Mouse (Mus musculus): ENCODE measurements around the gene Ksr1.

Gene Ksr1

DNA sequence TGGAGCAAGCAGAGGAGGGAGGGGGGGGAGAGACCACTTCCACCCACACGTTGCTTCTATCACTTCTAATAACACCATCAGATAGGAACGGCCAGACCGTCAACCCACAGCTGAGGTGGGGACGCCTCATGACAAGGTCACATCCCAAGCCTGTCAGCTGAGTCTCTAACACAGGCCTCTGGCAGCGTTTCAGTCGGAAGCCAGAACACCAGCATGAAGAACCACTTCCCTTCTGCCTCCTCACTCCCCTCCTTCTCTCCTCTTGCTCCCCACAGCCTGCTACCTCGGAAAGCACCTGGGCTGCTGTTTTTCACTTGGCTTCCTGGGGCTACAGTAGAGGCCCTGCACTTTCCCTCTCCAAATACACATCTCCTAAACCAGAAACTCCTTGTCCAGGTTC is 53.4 kb downstream of the Ksr1 start:
- no peak for DNase-seq

DNA sequence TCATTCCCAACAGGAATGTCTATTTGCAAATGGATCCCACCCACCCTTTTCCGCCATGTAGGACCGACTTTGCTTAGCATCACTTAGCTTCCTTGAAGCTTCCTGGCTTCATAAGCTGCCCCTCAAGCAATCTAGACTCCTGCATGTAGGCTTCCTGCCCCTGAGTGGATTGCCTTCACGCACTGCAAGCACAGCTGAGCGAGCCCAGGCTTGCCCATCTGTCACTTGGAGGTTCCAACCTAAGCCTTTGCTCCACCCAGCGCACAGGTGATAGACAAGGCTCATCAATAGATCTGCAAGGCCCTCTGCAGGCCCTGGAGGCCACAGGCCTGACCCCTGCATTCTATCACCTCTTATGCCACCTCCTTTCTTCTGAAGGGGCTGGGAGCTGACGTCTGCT is 54.0 kb downstream of the Ksr1 start:
- DNase-seq, result no peak

DNA sequence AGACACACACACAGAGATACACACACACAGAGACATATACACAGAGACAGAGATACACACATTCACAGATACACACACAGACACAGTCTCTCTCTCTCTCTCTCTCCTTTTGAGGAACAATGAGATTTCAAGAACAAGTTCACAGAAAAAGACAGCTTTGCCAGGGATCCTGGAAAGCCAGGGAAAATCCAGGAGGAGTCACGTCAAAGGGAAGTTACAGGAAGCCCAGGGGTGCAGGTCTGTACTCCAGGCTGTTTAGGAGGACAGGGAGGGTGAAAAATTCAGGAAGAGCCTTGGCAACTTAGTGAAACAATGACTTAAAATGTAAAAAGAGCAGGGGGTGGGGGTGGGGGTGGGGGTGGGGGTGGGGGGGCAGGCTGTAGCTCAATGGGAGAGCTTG is 56.5 kb downstream of the Ksr1 start:
- no peak for DNase-seq

- DNase-seq, result no peak
These were observed 57.2 kb downstream of the Ksr1 start for GRCm38 (mm10) chr11:79089027-79089426.

DNA sequence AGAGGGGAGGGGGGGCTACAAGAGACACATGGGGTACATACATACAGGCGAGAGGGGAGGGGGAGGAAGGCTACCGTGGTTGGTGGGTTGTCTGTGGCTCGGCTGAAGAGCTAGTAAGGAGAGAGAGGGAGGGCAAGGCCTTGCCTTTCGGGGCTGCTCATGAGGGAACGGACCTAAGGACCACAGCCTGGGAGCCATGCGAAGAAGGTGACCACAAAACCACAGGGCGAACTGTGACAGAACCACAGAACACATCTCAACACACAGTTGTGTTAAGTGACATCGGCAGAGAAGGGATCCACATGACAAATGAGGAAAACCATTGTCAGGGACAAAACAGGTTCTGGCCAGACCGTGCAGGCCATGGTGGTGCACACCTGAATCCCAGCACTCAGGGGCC is 57.9 kb downstream of the Ksr1 start:
- no peak for DNase-seq

- no peak for DNase-seq
These were observed 58.4 kb downstream of the Ksr1 start for GRCm38 (mm10) chr11:79087731-79088311.

GRCm38 (mm10) chr11:79086787-79087186 is 59.4 kb downstream of the Ksr1 start:
- DNase-seq, result no peak

GRCm38 (mm10) chr11:79085059-79085458 is 61.1 kb downstream of the Ksr1 start:
- DNase-seq, result no peak

GRCm38 (mm10) chr11:79083018-79083441 is 63.2 kb downstream of the Ksr1 start:
- DNase-seq, result no peak

GRCm38 (mm10) chr11:79080965-79081891 is 65.0 kb downstream of the Ksr1 start:
- DNase-seq, result no peak

DNA sequence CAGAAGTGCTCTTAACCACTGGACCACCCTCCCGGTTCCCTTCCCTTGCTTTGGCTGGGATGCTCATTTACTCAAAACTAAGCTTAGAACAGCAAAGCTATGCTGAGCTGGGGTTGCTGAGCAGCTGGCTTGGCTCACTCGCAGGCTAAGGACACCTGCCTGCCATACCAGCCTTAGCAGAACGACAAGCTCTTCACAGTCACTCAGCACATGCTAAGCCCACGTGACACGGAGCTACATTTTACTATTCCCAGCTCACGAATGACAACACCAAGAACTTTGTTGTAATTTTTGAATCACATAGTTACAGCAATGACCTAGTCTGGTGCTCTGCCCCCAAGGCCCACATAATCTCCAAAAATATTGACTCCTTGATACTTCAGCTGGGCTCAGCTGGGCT is 66.1 kb downstream of the Ksr1 start:
- no peak for DNase-seq

DNA sequence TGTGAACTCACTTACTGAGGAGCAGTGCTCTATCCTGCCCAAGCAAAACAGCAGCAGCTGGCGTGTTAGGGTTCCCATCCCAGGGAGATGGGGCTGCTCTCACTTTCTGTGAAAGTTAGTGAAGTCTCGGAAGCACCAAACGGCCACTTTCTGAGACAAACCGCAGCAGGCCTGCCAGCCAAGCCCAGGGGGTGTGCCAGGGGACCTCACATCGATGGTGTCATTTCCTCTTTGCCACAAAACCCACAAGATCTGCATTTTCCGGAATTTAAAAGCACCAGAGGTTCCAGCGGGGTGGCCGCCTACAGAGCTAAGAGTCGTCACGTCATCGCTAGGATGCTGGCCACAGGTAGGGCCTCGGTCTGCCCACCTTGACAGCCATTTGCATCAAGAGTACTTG is 69.7 kb downstream of the Ksr1 start:
- DNase-seq, result no peak

GRCm38 (mm10) chr11:79075044-79075443 is 71.2 kb downstream of the Ksr1 start:
- no peak for DNase-seq

DNA sequence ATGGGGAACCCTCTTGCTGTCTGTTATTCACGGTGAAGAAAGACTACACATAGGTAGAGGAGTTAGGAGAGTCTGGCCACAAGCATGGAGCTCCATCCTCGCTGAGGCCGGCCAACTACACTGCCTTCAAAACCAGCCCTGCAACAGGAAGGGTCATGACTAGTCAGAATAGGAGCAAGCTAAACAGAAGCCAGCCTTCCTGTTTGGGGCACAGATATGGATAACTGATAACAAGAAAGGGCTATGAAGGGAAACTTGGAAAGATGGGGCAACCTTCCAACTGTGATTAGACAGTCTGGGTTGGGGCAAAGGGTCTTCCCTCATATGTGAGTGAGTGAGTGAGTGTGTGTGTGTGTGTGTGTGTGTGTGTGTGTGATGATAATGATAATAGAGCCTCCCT is 71.6 kb downstream of the Ksr1 start:
- DNase-seq, result no peak

GRCm38 (mm10) chr11:79073583-79073982 is 72.6 kb downstream of the Ksr1 start:
- no peak for DNase-seq

GRCm38 (mm10) chr11:79072108-79072507 is 74.1 kb downstream of the Ksr1 start:
- DNase-seq, result no peak

DNA sequence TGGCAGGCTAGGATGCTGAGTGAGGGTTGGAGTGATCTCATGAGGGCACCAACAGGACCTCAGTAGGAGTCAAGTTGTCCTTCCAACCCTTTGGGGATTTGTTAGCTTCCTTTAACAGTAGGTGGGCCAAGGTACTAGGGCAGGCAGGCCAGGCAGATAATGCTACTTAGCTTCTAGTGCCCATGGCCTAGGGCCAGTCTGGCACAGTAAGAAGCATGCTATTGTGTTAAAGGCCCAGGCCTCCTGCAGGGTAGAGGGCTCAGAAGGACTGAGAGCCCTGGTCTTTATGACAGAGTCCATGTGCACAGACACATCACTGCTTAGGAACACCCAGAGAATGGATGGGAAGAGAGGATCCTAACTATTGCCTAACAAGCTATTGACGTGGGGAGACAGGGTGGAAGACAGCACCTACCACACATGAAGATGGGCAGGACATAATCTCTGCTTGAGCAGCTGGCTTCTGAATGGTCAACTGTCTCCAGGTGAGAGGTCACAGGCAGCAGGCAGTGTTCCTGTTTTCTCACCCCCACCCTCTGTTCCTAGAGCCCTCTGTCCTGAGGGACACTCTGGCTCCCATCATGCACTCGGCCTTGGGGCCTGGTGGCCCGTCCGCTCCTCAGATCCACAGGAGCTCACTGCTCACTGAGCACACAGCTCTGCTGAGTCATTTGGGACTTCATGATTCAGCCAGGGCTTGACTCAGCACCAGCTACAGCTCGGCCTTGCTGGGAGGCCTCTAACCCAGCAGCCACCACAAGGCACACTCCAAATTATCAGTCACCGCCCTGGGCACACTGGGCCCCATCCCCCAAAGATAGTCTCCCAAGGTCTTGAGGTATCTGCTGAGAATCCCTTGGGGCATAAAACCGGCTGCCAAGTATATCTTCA is 74.9 kb downstream of the Ksr1 start:
- no peak for DNase-seq

DNA sequence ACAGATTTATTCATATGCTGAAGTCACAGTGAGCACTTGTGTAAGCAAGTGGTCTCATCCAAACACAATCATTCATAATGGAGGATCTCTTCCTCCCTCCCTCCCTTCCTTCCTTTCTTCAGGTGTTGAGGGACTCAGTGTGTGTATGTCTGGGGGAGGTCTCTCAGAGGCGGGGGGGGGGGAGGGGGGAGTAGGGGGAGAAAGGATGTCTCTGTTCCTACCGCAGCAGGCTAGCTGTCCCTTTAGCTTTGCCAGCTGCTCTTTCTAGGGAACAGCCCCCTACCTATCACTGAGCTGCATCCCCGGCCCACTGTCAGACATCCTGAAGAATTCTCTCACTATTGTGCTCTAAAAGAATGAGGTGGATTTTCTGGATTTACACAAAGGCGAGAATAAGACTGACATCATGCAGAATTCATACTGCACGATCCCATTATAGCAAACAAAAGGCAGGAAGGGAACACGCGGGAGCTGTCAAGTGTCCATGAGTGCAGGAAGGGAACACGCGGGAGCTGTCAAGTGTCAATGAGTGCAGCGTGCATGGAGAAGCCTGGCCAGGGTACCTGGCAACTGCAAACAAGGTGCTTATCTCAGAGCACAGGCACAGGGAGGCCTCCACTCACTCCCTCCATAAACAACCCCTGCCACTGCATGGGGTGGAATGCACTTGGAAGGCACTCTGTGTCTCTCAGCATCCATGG is 76.6 kb downstream of the Ksr1 start:
- no peak for DNase-seq

GRCm38 (mm10) chr11:79067172-79067571 is 79.0 kb downstream of the Ksr1 start:
- no peak for DNase-seq

GRCm38 (mm10) chr11:79066191-79066530 is 80.0 kb downstream of the Ksr1 start:
- no peak for DNase-seq

DNA sequence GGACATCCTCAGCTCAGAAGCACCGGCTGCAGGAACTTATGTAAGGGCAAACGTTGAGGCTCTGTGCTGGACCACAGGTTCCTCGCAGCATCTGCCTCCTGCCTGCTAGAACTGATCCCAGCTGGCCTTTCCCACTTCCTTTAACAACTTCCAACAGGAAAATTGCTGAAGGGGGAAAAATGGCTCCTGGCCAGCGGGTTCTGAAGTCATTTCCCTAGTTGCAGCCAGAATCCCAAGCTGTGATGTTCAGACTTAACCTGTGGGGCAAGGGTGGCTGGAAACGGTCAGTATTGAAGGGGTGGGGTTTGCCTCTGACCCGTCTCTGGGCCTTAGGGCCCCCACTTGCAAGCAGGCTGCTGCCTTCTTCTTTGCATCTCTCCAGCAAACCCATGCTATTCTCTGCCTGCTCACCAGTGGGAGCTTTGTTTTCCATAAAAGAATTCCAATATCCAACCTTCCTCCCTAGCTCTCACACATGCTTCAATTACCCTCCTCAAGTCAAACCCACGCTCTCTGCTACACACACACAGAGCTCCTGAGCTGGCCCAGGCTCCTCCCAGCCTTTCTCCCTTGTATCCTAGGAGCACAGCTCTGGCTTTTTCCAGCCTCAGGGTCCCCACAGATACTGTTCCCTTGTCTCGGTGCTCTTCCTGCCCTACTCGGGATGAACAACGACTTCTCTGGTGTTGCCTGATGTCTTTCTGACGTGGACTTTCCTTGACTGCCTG is 80.6 kb downstream of the Ksr1 start:
- no peak for DNase-seq

GRCm38 (mm10) chr11:79064311-79064710 is 81.9 kb downstream of the Ksr1 start:
- DNase-seq, result no peak

All from cerebellum, adult 8-10 months (tissue).